Comparison of ENCODE assay signal across 25 mouse cellular contexts in genomic region chr3:131799774-131800173, GRCm38 (mm10).
A peak's percentile ranks its signal among the peaks of the same experiment; 100 is the strongest.
DNase-seq lines count a peak whose midpoint lies in the region; ATAC-seq and TF ChIP-seq lines count a peak whose summit lies in the region.
"Had no signal": no experiment of that assay in that cellular context is flagged by ENCODE, and none has a peak within 500 bp of the region (broad histone marks: within the 10 kb centered on the region; RNA-seq: fewer than 3 reads in every experiment).

No protein-coding gene starts in this region.

- H3K4me3 ChIP-seq in embryonic facial prominence, embryonic 14.5 days (ENCODE audit: low read depth, low read length) = no peak overlapping the region
- no peak overlapping the region for H3K4me3 ChIP-seq in embryonic facial prominence, embryonic 10.5 days
- no peak overlapping the region for H3K4me3 ChIP-seq in C2C12 (ENCODE audit: insufficient read depth, poor library complexity, severe bottlenecking)
- H3K4me3 ChIP-seq in limb, embryonic 10.5 days = no peak overlapping the region
- H3K4me3 ChIP-seq: embryonic facial prominence, embryonic 12.5 days; embryonic facial prominence, embryonic 15.5 days; erythroblast, embryonic 14.5 days; forebrain, embryonic 10.5 days; forebrain, embryonic 12.5 days had no signal

- no peaks in the 10 kb centered on the region for H3K79me3 ChIP-seq in C2C12 (ENCODE audit: low read depth)

- no peak overlapping the region for H3ac ChIP-seq in C2C12 (ENCODE audit: control insufficient read depth, insufficient read length, low read depth)

- H3K36me3 ChIP-seq in embryonic facial prominence, embryonic 14.5 days (ENCODE audit: control insufficient read depth, insufficient read depth, low read length) = no peaks in the 10 kb centered on the region
- H3K36me3 ChIP-seq in embryonic facial prominence, embryonic 10.5 days (replicated peaks) = no peaks in the 10 kb centered on the region
- H3K36me3 ChIP-seq in C2C12 (ENCODE audit: control insufficient read depth, insufficient read depth) = no peaks in the 10 kb centered on the region
- no peaks in the 10 kb centered on the region for H3K36me3 ChIP-seq in limb, embryonic 10.5 days
- H3K36me3 ChIP-seq: embryonic facial prominence, embryonic 12.5 days; embryonic facial prominence, embryonic 15.5 days; forebrain, embryonic 10.5 days; forebrain, embryonic 12.5 days had no signal

- peak; percentile 17 for DNase-seq in embryonic facial prominence, embryonic 14.5 days (ENCODE audit: low spot score)
- no peak for DNase-seq in embryonic facial prominence, embryonic 10.5 days (ENCODE audit: low spot score)
- peak; percentile 23 for DNase-seq in 3134 (ENCODE audit: extremely low read depth, insufficient read length, low spot score)
- peak; percentile 74 for DNase-seq in NIH3T3 (ENCODE audit: low read depth)
- no peak for DNase-seq in right cerebral cortex, postnatal 14 days
- DNase-seq in limb, embryonic 10.5 days (ENCODE audit: low spot score) = no peak
- no peak for DNase-seq in ovary, adult 18-20 months (ENCODE audit: low spot score)
- DNase-seq: adrenal gland, adult 2 months; adrenal gland, postnatal 10 days; adrenal gland, postnatal 25 days; B cell, adult 2 months; cerebellum, adult 11 months; cerebellum, adult 18-20 months; cerebellum, adult 8-10 months; cerebellum, adult 9-11 months; cerebellum, postnatal 14 days; cerebellum, postnatal 36 days; embryo, embryonic 11 days had no signal

- H3K4me2 ChIP-seq in embryonic facial prominence, embryonic 14.5 days (ENCODE audit: low read depth, low read length) = no peak overlapping the region
- H3K4me2 ChIP-seq: embryonic facial prominence, embryonic 12.5 days; embryonic facial prominence, embryonic 15.5 days; forebrain, embryonic 12.5 days had no signal

- no peak for ATAC-seq in embryonic facial prominence, embryonic 14.5 days (ENCODE audit: low read depth)
- ATAC-seq: forebrain, embryonic 14.5 days had no signal

- H3K79me2 ChIP-seq in C2C12 (ENCODE audit: control insufficient read depth, insufficient read depth) = no peaks in the 10 kb centered on the region

- no peak for TF ChIP-seq CTCF in C2C12 (IDR thresholded peaks at IDR 0.05; ENCODE audit: control insufficient read depth, insufficient read depth, insufficient read length)

- H3K4me1 ChIP-seq in embryonic facial prominence, embryonic 14.5 days (ENCODE audit: control insufficient read depth, insufficient read depth, low read length) = no peaks in the 10 kb centered on the region
- H3K4me1 ChIP-seq in embryonic facial prominence, embryonic 10.5 days = no peaks in the 10 kb centered on the region
- H3K4me1 ChIP-seq in limb, embryonic 10.5 days = peaks cover 6% of the 10 kb centered on the region; the same call in 1 of the 2 replicates
- H3K4me1 ChIP-seq: embryonic facial prominence, embryonic 15.5 days; forebrain, embryonic 10.5 days; forebrain, embryonic 12.5 days had no signal

- no peak overlapping the region for H3K27ac ChIP-seq in embryonic facial prominence, embryonic 14.5 days (replicated peaks; ENCODE audit: low read depth, low read length)
- H3K27ac ChIP-seq in embryonic facial prominence, embryonic 10.5 days (replicated peaks) = no peak overlapping the region
- H3K27ac ChIP-seq in limb, embryonic 10.5 days = no peak overlapping the region
- H3K27ac ChIP-seq: embryonic facial prominence, embryonic 12.5 days; embryonic facial prominence, embryonic 15.5 days; forebrain, embryonic 10.5 days; forebrain, embryonic 12.5 days had no signal

- H3K27me3 ChIP-seq in embryonic facial prominence, embryonic 14.5 days (replicated peaks; ENCODE audit: control insufficient read depth, insufficient read depth, low read length) = no peaks in the 10 kb centered on the region
- H3K27me3 ChIP-seq in embryonic facial prominence, embryonic 10.5 days (replicated peaks; ENCODE audit: low read depth, poor library complexity, severe bottlenecking) = no peaks in the 10 kb centered on the region
- no peaks in the 10 kb centered on the region for H3K27me3 ChIP-seq in C2C12 (ENCODE audit: control insufficient read depth, insufficient read depth, insufficient read length)
- H3K27me3 ChIP-seq in limb, embryonic 10.5 days (ENCODE audit: low read depth, poor library complexity, severe bottlenecking) = no peaks in the 10 kb centered on the region
- H3K27me3 ChIP-seq: embryonic facial prominence, embryonic 12.5 days; embryonic facial prominence, embryonic 15.5 days; forebrain, embryonic 12.5 days had no signal

- no peaks in the 10 kb centered on the region for H3K9me3 ChIP-seq in embryonic facial prominence, embryonic 14.5 days (ENCODE audit: control insufficient read depth, low read length)
- no peaks in the 10 kb centered on the region for H3K9me3 ChIP-seq in embryonic facial prominence, embryonic 10.5 days
- H3K9me3 ChIP-seq in limb, embryonic 10.5 days (replicated peaks) = no peaks in the 10 kb centered on the region
- H3K9me3 ChIP-seq: embryonic facial prominence, embryonic 12.5 days; embryonic facial prominence, embryonic 15.5 days; forebrain, embryonic 10.5 days; forebrain, embryonic 12.5 days had no signal

- WGBS in embryonic facial prominence, embryonic 14.5 days = 57% methylated on average over 4 of the region's 4 CpGs
- WGBS in embryonic facial prominence, embryonic 10.5 days = 89% methylated on average over 4 of the region's 4 CpGs
- 90% methylated on average over 4 of the region's 4 CpGs for WGBS in limb, embryonic 10.5 days

- H3K9ac ChIP-seq in embryonic facial prominence, embryonic 14.5 days (ENCODE audit: low read depth, low read length) = no peak overlapping the region
- H3K9ac ChIP-seq: embryonic facial prominence, embryonic 12.5 days; embryonic facial prominence, embryonic 15.5 days; forebrain, embryonic 12.5 days had no signal

TF ChIP-seq in C2C12, 6 proteins besides CTCF, POLR2A, EP300 and RAD21:
- no peak for TF ChIP-seq FOSL1 (IDR thresholded peaks at IDR 0.05; ENCODE audit: insufficient read depth, low read length, poor library complexity, severe bottlenecking)
- TF ChIP-seq USF1 (IDR thresholded peaks at IDR 0.05; ENCODE audit: low read depth) = peak; percentile 34
- TF ChIP-seq MAX (IDR thresholded peaks at IDR 0.05) = peak; percentile 69
TF ChIP-seq in C2C12: peak in this region for 2.

Comparison
In these comparisons a context has a peak if more than half of its experiments do, and no peak if none do; other contexts are left out.
1. DNase-seq: peak in embryonic facial prominence, embryonic 14.5 days (single experiment), 3134 (single experiment) and NIH3T3 (single experiment); none in embryonic facial prominence, embryonic 10.5 days (single experiment), right cerebral cortex, postnatal 14 days (single experiment), limb, embryonic 10.5 days (single experiment) and ovary, adult 18-20 months (single experiment).